Mouse (Mus musculus) brain, embryonic 14.5 days (tissue): ENCODE measurements around the gene Ldb1. TPM values are rescaled to one million over a fixed set of nuclear protein-coding genes. Genes with fewer than 3 reads are reported as not detected.
"Not testable (repeated sequence)": the region's sequence is repeated elsewhere in the genome, so short reads cannot be mapped to it uniquely, and the experiment has no call there.

ENCODE experiments used
- DNase-seq: peaks from one replicate; pipeline ENCODE4 v3.0.0-alpha.2; 2011; ENCODE audit warnings: low read depth
- CTCF ChIP-seq: fragments of 200-500 bp; IDR thresholded peaks from 2 replicates; pipeline ENCODE4 v1.5.1; 2012; ENCODE audit warnings: inconsistent platforms, mild to moderate bottlenecking, moderate library complexity, borderline replicate concordance; ENCODE audit not compliant: insufficient read depth, insufficient read length; ENCODE audit errors: extremely low read depth
- POLR2A ChIP-seq: fragments of 200-500 bp; IDR thresholded peaks from 2 replicates; pipeline ENCODE4 v1.6.1; 2012; ENCODE audit warnings: mild to moderate bottlenecking, inconsistent platforms, borderline replicate concordance; ENCODE audit not compliant: poor library complexity, insufficient read depth, insufficient read length, severe bottlenecking; ENCODE audit errors: extremely low read depth
- polyA plus RNA-seq: library from polyadenylated mRNA; depleted of rRNA; stranded (reverse); fragments of >200 nt; gene quantifications from 2 replicates; pipeline ENCODE4 v1.2.3, GENCODE M21; 2012; rRNA removed

The Ldb1 gene
- polyA plus RNA-seq, 1 experiment, result 404 TPM

- TF ChIP-seq POLR2A (no peak), CTCF (no peak)
- no peak for DNase-seq
Measured at GRCm38 (mm10) chr19:45993981-45994737, 50.9 kb downstream of the Ldb1 start.

GRCm38 (mm10) chr19:45993441-45993840, 51.6 kb downstream of the Ldb1 start:
- not testable (repeated sequence) for DNase-seq

DNA sequence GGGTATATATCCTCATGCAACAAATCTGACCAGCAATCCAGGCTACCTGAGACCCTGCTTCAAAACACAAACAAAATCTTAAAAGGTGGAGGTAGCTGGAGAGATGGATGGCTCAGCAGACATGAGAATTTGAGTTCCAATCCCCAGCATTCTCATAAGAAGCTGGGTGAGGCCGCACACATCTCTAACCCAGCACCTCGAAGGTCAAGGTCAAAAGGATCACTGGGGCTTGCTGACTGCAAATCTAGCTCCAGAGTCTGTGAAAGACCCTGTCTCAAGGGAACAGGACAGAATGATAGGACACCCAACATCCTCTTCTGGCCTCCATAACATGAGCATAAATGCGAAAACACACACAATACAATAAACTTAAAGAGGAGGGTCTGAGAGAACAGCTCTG, 53.8 kb downstream of the Ldb1 start:
- no peak for DNase-seq
- TF ChIP-seq CTCF, result no peak
- TF ChIP-seq POLR2A, result no peak

DNA sequence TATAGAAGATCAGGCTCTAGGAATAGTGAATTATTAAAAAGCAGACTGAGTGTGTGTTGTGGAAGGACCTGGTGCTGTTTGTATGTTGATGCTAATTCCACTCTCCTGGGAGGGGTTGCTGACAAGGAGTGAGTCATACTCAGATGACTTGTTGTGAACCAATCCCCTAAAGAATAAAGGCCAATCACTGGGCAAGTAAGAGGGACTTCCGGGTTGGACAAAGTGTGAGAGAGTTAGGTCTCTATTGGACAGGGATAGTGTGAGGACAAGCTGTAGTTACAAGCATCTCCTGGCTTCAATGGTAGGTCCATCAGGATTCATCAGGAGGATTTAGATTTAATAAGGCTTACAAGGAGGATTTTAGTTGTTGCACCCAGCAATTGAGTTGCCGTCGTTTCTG, 56.8 kb downstream of the Ldb1 start:
- TF ChIP-seq CTCF (no peak), POLR2A (no peak)
- DNase-seq, result no peak

GRCm38 (mm10) chr19:45984379-45984778, 60.6 kb downstream of the Ldb1 start:
- TF ChIP-seq CTCF, result no peak
- no peak for TF ChIP-seq POLR2A
- DNase-seq, result no peak

Other genes with a start within 250 kb of the Ldb1 start
- gene Kcnip2, start 229.2 kb downstream of the Ldb1 start, polyA plus RNA-seq, result 9.0 and 10.2 TPM in 2 replicates
- gene Armh3, start 46.7 kb downstream of the Ldb1 start, polyA plus RNA-seq, result 19.6 and 22.0 TPM in 2 replicates
- gene Hps6, start 41.7 kb downstream of the Ldb1 start, polyA plus RNA-seq, result 1.6 and 2.1 TPM in 2 replicates
- gene Pprc1, start 328 bp downstream of the Ldb1 start, polyA plus RNA-seq, result 24.0 and 30.1 TPM in 2 replicates
- gene Nolc1, start 30.6 kb upstream of the Ldb1 start, polyA plus RNA-seq, result 41.4 and 54.5 TPM in 2 replicates
- gene Elovl3, start 86.7 kb upstream of the Ldb1 start, polyA plus RNA-seq, result not detected in 2 replicates
- gene Pitx3, start 103.1 kb upstream of the Ldb1 start, polyA plus RNA-seq, result 2.6 and 2.7 TPM in 2 replicates
- 94.8 and 106 TPM in 2 replicates for gene Gbf1, start 107.3 kb upstream of the Ldb1 start, polyA plus RNA-seq